Comparison of ENCODE assay signal across 30 mouse cellular contexts in genomic region chr8:66587272-66587671, GRCm38 (mm10).
DNase-seq lines count a peak whose midpoint lies in the region; ATAC-seq and TF ChIP-seq lines count a peak whose summit lies in the region.
"Had no signal": no experiment of that assay in that cellular context is flagged by ENCODE, and none has a peak within 500 bp of the region (broad histone marks: within the 10 kb centered on the region; RNA-seq: fewer than 3 reads in every experiment).

No protein-coding gene starts in this region.

- no peak overlapping the region for H3K9ac ChIP-seq in kidney, embryonic 16.5 days (replicated peaks; ENCODE audit: low read length)
- H3K9ac ChIP-seq in hindbrain, embryonic 13.5 days, result no peak overlapping the region
- H3K9ac ChIP-seq in intestine, postnatal 0 days (ENCODE audit: low read depth, low read length), result no peak overlapping the region
- H3K9ac ChIP-seq: embryonic facial prominence, embryonic 12.5 days; forebrain, embryonic 15.5 days; heart, embryonic 12.5 days; intestine, embryonic 15.5 days; limb, embryonic 12.5 days; liver, embryonic 14.5 days; lung, embryonic 14.5 days; midbrain, embryonic 15.5 days had no signal

- peak overlapping the region; percentile 80 for H3K27ac ChIP-seq in gastrocnemius, adult 2 months
- no peak overlapping the region for H3K27ac ChIP-seq in kidney, embryonic 16.5 days (ENCODE audit: low read length)
- no peak overlapping the region for H3K27ac ChIP-seq in hindbrain, embryonic 13.5 days
- H3K27ac ChIP-seq in intestine, postnatal 0 days (ENCODE audit: low read depth, low read length), result no peak overlapping the region
- H3K27ac ChIP-seq: embryonic facial prominence, embryonic 12.5 days; forebrain, embryonic 10.5 days; forebrain, embryonic 15.5 days; hindbrain, postnatal 0 days; intestine, embryonic 15.5 days; limb, embryonic 12.5 days; liver, embryonic 14.5 days; midbrain, embryonic 10.5 days; midbrain, embryonic 15.5 days; stomach, postnatal 0 days had no signal

- no peak for TF ChIP-seq CTCF in gastrocnemius, adult 2 months (IDR thresholded peaks at IDR 0.05)
- TF ChIP-seq CTCF in intestine, postnatal 0 days (IDR thresholded peaks at IDR 0.05; ENCODE audit: low read depth), result no peak

- intact Hi-C loops in gastrocnemius, adult 2 months (cut with DNase I), result no loop called here
- intact Hi-C loops in gastrocnemius, postnatal 36 days (cut with DNase I), result no loop called here

- H3K4me1 ChIP-seq in kidney, embryonic 16.5 days (ENCODE audit: insufficient read depth, low read length), result no peaks in the 10 kb centered on the region
- no peaks in the 10 kb centered on the region for H3K4me1 ChIP-seq in hindbrain, embryonic 13.5 days (replicated peaks)
- no peaks in the 10 kb centered on the region for H3K4me1 ChIP-seq in intestine, postnatal 0 days (replicated peaks; ENCODE audit: control insufficient read depth, insufficient read depth, low read length)
- H3K4me1 ChIP-seq: embryonic facial prominence, embryonic 12.5 days; forebrain, embryonic 10.5 days; forebrain, embryonic 15.5 days; heart, embryonic 12.5 days; intestine, embryonic 15.5 days; limb, embryonic 12.5 days; midbrain, embryonic 10.5 days; midbrain, embryonic 15.5 days had no signal

- no peaks in the 10 kb centered on the region for H3K9me3 ChIP-seq in kidney, embryonic 16.5 days (ENCODE audit: low read length)
- H3K9me3 ChIP-seq in hindbrain, embryonic 13.5 days, result no peaks in the 10 kb centered on the region
- H3K9me3 ChIP-seq in intestine, postnatal 0 days (ENCODE audit: control insufficient read depth), result no peaks in the 10 kb centered on the region
- H3K9me3 ChIP-seq: embryonic facial prominence, embryonic 12.5 days; forebrain, embryonic 10.5 days; forebrain, embryonic 15.5 days; heart, embryonic 12.5 days; intestine, embryonic 15.5 days; limb, embryonic 12.5 days; midbrain, embryonic 10.5 days; midbrain, embryonic 15.5 days had no signal

- no peaks in the 10 kb centered on the region for H3K27me3 ChIP-seq in kidney, embryonic 16.5 days (ENCODE audit: insufficient read depth, low read length)
- H3K27me3 ChIP-seq in hindbrain, embryonic 13.5 days, result no peaks in the 10 kb centered on the region
- H3K27me3 ChIP-seq in intestine, postnatal 0 days (replicated peaks; ENCODE audit: control insufficient read depth, insufficient read depth, low read length), result no peaks in the 10 kb centered on the region
- H3K27me3 ChIP-seq: embryonic facial prominence, embryonic 12.5 days; forebrain, embryonic 15.5 days; heart, embryonic 12.5 days; intestine, embryonic 15.5 days; limb, embryonic 12.5 days; midbrain, embryonic 15.5 days had no signal

- H3K4me3 ChIP-seq in gastrocnemius, adult 2 months, result peak overlapping the region; percentile 66
- H3K4me3 ChIP-seq in kidney, embryonic 16.5 days (ENCODE audit: low read length), result no peak overlapping the region
- no peak overlapping the region for H3K4me3 ChIP-seq in hindbrain, embryonic 13.5 days
- H3K4me3 ChIP-seq in intestine, postnatal 0 days (ENCODE audit: low read depth, low read length), result no peak overlapping the region
- H3K4me3 ChIP-seq: embryonic facial prominence, embryonic 12.5 days; forebrain, embryonic 10.5 days; forebrain, embryonic 15.5 days; heart, embryonic 12.5 days; intestine, embryonic 15.5 days; limb, embryonic 12.5 days; midbrain, embryonic 10.5 days; midbrain, embryonic 15.5 days had no signal

- ATAC-seq in kidney, embryonic 16.5 days (ENCODE audit: low FRiP score, low TSS enrichment), result no peak
- ATAC-seq in hindbrain, embryonic 13.5 days (ENCODE audit: low FRiP score), result no peak
- ATAC-seq in intestine, postnatal 0 days, result no peak
- ATAC-seq: CD4-positive, CD25-positive, alpha-beta regulatory T cell, adult 4 months; forebrain, embryonic 15.5 days; hindbrain, postnatal 0 days; intestine, embryonic 15.5 days; midbrain, embryonic 15.5 days had no signal

- H3K4me2 ChIP-seq in kidney, embryonic 16.5 days (replicated peaks; ENCODE audit: low read depth, low read length), result 0 out of 2 replicates have a peak overlapping the region, but pooled peaks have one; percentile 31
- no peak overlapping the region for H3K4me2 ChIP-seq in hindbrain, embryonic 13.5 days
- H3K4me2 ChIP-seq in intestine, postnatal 0 days (replicated peaks; ENCODE audit: low read depth), result no peak overlapping the region
- H3K4me2 ChIP-seq: embryonic facial prominence, embryonic 12.5 days; forebrain, embryonic 15.5 days; heart, embryonic 12.5 days; intestine, embryonic 15.5 days; limb, embryonic 12.5 days; lung, embryonic 14.5 days; midbrain, embryonic 15.5 days had no signal

- WGBS in kidney, embryonic 16.5 days, result 37% methylated on average over 2 of the region's 2 CpGs
- 80% methylated on average over 2 of the region's 2 CpGs for WGBS in hindbrain, embryonic 13.5 days
- WGBS in intestine, postnatal 0 days, result 83% methylated on average over 2 of the region's 2 CpGs

- DNase-seq in gastrocnemius, adult 2 months, result no peak
- DNase-seq in gastrocnemius, postnatal 36 days, result no peak
- no peak for DNase-seq in kidney, postnatal 10 days
- DNase-seq in 3T3-L1 (ENCODE audit: low read depth, low spot score) (peak; percentile 41), NIH3T3 (ENCODE audit: low read depth) (peak; percentile 3)
- DNase-seq: adrenal gland, postnatal 10 days; cerebellum, adult 8-10 months; cerebellum, postnatal 36 days; kidney, adult 9 months; layer of hippocampus, postnatal 36 days; lung, embryonic 14.5 days; lung, postnatal 14 days; right cerebral cortex, postnatal 4 days; thymus, adult 18-20 months; thymus, postnatal 25 days had no signal

- no peaks in the 10 kb centered on the region for H3K36me3 ChIP-seq in kidney, embryonic 16.5 days (ENCODE audit: insufficient read depth, low read length)
- H3K36me3 ChIP-seq in hindbrain, embryonic 13.5 days, result no peaks in the 10 kb centered on the region
- no peaks in the 10 kb centered on the region for H3K36me3 ChIP-seq in intestine, postnatal 0 days (ENCODE audit: control insufficient read depth, insufficient read depth)
- H3K36me3 ChIP-seq: embryonic facial prominence, embryonic 12.5 days; forebrain, embryonic 10.5 days; forebrain, embryonic 15.5 days; heart, embryonic 12.5 days; intestine, embryonic 15.5 days; limb, embryonic 12.5 days; midbrain, embryonic 10.5 days; midbrain, embryonic 15.5 days had no signal

Comparison
In these comparisons a context has a peak if more than half of its experiments do, and no peak if none do; other contexts are left out.
1. DNase-seq: peak in 3T3-L1 (single experiment) and NIH3T3 (single experiment); none in gastrocnemius, adult 2 months (single experiment), gastrocnemius, postnatal 36 days (0 of 2) and kidney, postnatal 10 days (single experiment).